Mouse (Mus musculus) 3T3-L1 (cell line): ENCODE measurements around the gene Tmem236.
"Not testable (repeated sequence)": the region's sequence is repeated elsewhere in the genome, so short reads cannot be mapped to it uniquely, and the experiment has no call there.

Experiments used
- DNase-seq: peaks from one replicate; pipeline ENCODE4 v3.0.0-alpha.2; 2015; ENCODE audit warnings: low read depth, low spot score

Gene Tmem236

GRCm38 (mm10) chr2:14191601-14192000 lies 17.3 kb downstream of the Tmem236 start:
- DNase-seq: no peak

GRCm38 (mm10) chr2:14192046-14192445 lies 17.7 kb downstream of the Tmem236 start:
- no peak for DNase-seq

GRCm38 (mm10) chr2:14198325-14198903 lies 24.1 kb downstream of the Tmem236 start:
- DNase-seq: not testable (repeated sequence)

GRCm38 (mm10) chr2:14199621-14200020 lies 25.3 kb downstream of the Tmem236 start:
- no peak for DNase-seq

- DNase-seq: not testable (repeated sequence)
Measured at GRCm38 (mm10) chr2:14200879-14201445, 26.6 kb downstream of the Tmem236 start.

GRCm38 (mm10) chr2:14204308-14204707 lies 30.0 kb downstream of the Tmem236 start:
- DNase-seq: no peak

GRCm38 (mm10) chr2:14206798-14207197 lies 32.5 kb downstream of the Tmem236 start:
- DNase-seq: no peak

- DNase-seq: no peak
Measured at GRCm38 (mm10) chr2:14210731-14211130, 36.4 kb downstream of the Tmem236 start.

- DNase-seq: no peak
Measured at GRCm38 (mm10) chr2:14211606-14212005, 37.3 kb downstream of the Tmem236 start.

GRCm38 (mm10) chr2:14214764-14215163 lies 40.4 kb downstream of the Tmem236 start:
- DNase-seq: no peak

- DNase-seq: no peak
Measured at GRCm38 (mm10) chr2:14216653-14217052, 42.3 kb downstream of the Tmem236 start.

- no peak for DNase-seq
Measured at GRCm38 (mm10) chr2:14218126-14218525, 43.8 kb downstream of the Tmem236 start.

- DNase-seq: no peak
Measured at GRCm38 (mm10) chr2:14224387-14224786, 50.1 kb downstream of the Tmem236 start.

- DNase-seq: no peak
Measured at GRCm38 (mm10) chr2:14228495-14228894, 54.2 kb downstream of the Tmem236 start.

GRCm38 (mm10) chr2:14229149-14229548 lies 54.8 kb downstream of the Tmem236 start, which contains the start of gene Mrc1:
TSS of gene Mrc1 (plus strand) at chr2:14229392.
- DNase-seq: no peak

GRCm38 (mm10) chr2:14229979-14230378 lies 55.7 kb downstream of the Tmem236 start:
- DNase-seq: no peak

- DNase-seq: no peak
Measured at GRCm38 (mm10) chr2:14232897-14233296, 58.6 kb downstream of the Tmem236 start.

GRCm38 (mm10) chr2:14233983-14234382 lies 59.7 kb downstream of the Tmem236 start:
- no peak for DNase-seq

GRCm38 (mm10) chr2:14235319-14235718 lies 61.0 kb downstream of the Tmem236 start:
- no peak for DNase-seq

- no peak for DNase-seq
Measured at GRCm38 (mm10) chr2:14236920-14237319, 62.6 kb downstream of the Tmem236 start.

GRCm38 (mm10) chr2:14237723-14238122 lies 63.4 kb downstream of the Tmem236 start:
- no peak for DNase-seq

GRCm38 (mm10) chr2:14239151-14239550 lies 64.8 kb downstream of the Tmem236 start:
- no peak for DNase-seq

- DNase-seq: peak; percentile 4
Measured at GRCm38 (mm10) chr2:14244157-14244556, 69.8 kb downstream of the Tmem236 start.

- DNase-seq: peak; percentile 46
Measured at GRCm38 (mm10) chr2:14244668-14245067, 70.3 kb downstream of the Tmem236 start.
